In genomic region chrX:134374190-134374589, GRCm38 (mm10) we compare ENCODE assay signal across 25 mouse cellular contexts. TPM values are rescaled to one million over a fixed set of nuclear protein-coding genes. Genes with fewer than 3 reads are reported as not detected.
"Had no signal": no experiment of that assay in that cellular context is flagged by ENCODE, and none has a peak within 500 bp of the region (broad histone marks: within the 10 kb centered on the region; RNA-seq: fewer than 3 reads in every experiment).

No protein-coding gene starts in this region.

- H3K4me3 ChIP-seq: kidney, embryonic 15.5 days; limb, embryonic 10.5 days; limb, embryonic 13.5 days; liver, embryonic 12.5 days; liver, embryonic 15.5 days; lung, embryonic 15.5 days; megakaryocyte, embryonic 14.5 days; midbrain, embryonic 10.5 days; midbrain, embryonic 13.5 days; myocyte; neural tube, embryonic 13.5 days; stomach, embryonic 15.5 days had no signal

- H3K27me3 ChIP-seq: liver, embryonic 12.5 days; liver, embryonic 15.5 days; lung, embryonic 15.5 days; midbrain, embryonic 13.5 days; neural tube, embryonic 13.5 days; stomach, embryonic 15.5 days had no signal

- H3K9me3 ChIP-seq: kidney, embryonic 15.5 days; limb, embryonic 10.5 days; limb, embryonic 13.5 days; liver, embryonic 12.5 days; liver, embryonic 15.5 days; lung, embryonic 15.5 days; megakaryocyte, embryonic 14.5 days; midbrain, embryonic 10.5 days; midbrain, embryonic 13.5 days; neural tube, embryonic 13.5 days; stomach, embryonic 15.5 days had no signal

- H3K36me3 ChIP-seq: kidney, embryonic 15.5 days; limb, embryonic 13.5 days; liver, embryonic 12.5 days; liver, embryonic 15.5 days; lung, embryonic 15.5 days; midbrain, embryonic 10.5 days; midbrain, embryonic 13.5 days; neural tube, embryonic 13.5 days; stomach, embryonic 15.5 days had no signal

- H3K27ac ChIP-seq: kidney, embryonic 15.5 days; limb, embryonic 10.5 days; limb, embryonic 13.5 days; liver, embryonic 12.5 days; liver, embryonic 15.5 days; lung, embryonic 15.5 days; macrophage; midbrain, embryonic 10.5 days; midbrain, embryonic 13.5 days; neural tube, embryonic 13.5 days; stomach, embryonic 15.5 days had no signal

- H3K9ac ChIP-seq: kidney, embryonic 15.5 days; limb, embryonic 13.5 days; liver, embryonic 12.5 days; liver, embryonic 15.5 days; lung, embryonic 15.5 days; midbrain, embryonic 13.5 days; neural tube, embryonic 13.5 days; stomach, embryonic 15.5 days had no signal

- H3K4me2 ChIP-seq: kidney, embryonic 15.5 days; limb, embryonic 13.5 days; liver, embryonic 12.5 days; liver, embryonic 15.5 days; lung, embryonic 15.5 days; midbrain, embryonic 13.5 days; neural tube, embryonic 13.5 days; stomach, embryonic 15.5 days had no signal

- ATAC-seq: liver, embryonic 12.5 days; midbrain, embryonic 13.5 days; midbrain, embryonic 16.5 days had no signal

- DNase-seq: kidney, adult 8-10 months; kidney, postnatal 10 days; kidney, postnatal 36 days; layer of hippocampus, postnatal 36 days; liver; lung, adult 18-20 months; lung, postnatal 14 days; retina, postnatal 1 day; thymus, postnatal 25 days had no signal

- H3K4me1 ChIP-seq: kidney, embryonic 15.5 days; limb, embryonic 10.5 days; limb, embryonic 13.5 days; liver, embryonic 12.5 days; liver, embryonic 15.5 days; lung, embryonic 15.5 days; megakaryocyte, embryonic 14.5 days; midbrain, embryonic 10.5 days; midbrain, embryonic 13.5 days; neural tube, embryonic 13.5 days; stomach, embryonic 15.5 days had no signal

RNA-seq across cellular contexts. Expression of gene Drp2, which starts 30.2 kb away (rescaled TPM):
- total RNA-seq: monocyte, adult 5-6 weeks; neutrophil, adult 5-6 weeks had no signal
